Mouse (Mus musculus) central nervous system, embryonic 11.5 days (tissue): ENCODE data around the gene Il21. TPM values are rescaled to one million over a fixed set of nuclear protein-coding genes. Genes with fewer than 3 reads are reported as not detected.

ENCODE experiments used
- polyA plus RNA-seq: library from polyadenylated mRNA; depleted of rRNA; stranded (reverse); fragments of >200 nt; gene quantifications from 2 replicates; pipeline ENCODE4 v1.2.3, GENCODE M21; 2012; rRNA removed

Gene Il21
- not detected in 2 replicates for polyA plus RNA-seq

DNA sequence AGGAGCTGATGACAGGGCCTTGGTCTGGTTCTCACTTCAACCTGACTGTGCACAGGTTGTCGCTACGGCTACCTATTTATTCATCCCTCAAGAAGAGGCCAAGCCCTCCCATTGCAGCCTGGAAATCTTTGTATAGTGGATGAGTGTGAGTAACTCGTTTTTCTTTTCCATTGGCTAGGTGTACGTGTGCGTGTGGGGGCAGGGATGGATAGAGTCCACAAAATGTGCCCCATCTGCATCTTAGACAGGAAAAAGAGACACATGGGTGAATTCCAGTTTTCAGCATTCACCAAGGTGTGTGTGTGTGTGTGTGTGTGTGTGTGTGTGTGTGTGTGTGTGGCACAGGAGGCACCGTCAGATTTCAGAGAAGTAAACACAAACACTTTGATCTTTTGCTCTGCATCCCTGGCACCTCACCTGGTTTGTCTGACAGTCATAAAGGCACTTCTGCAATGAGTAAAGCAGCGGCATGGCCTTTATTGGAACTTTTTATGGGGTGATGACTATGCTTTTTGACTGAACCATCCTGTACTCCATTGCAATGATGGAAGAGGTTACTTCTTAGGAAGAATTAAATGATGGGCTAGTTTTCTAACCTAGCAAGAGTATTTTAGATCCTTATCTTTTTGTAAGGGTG, at the start of gene Il21:
Il21 (minus strand) TSS at position 51 of the 637 bp plus-strand sequence.

Other genes with a start within 250 kb of the Il21 start
- 0.43 and 0.55 TPM in 2 replicates for gene Adad1, start 169.1 kb downstream of the Il21 start, polyA plus RNA-seq
- 0.50 TPM in 1 of 2 replicates, not detected in the other for gene Il2, start 106.7 kb downstream of the Il21 start, polyA plus RNA-seq
- 4.7 and 7.3 TPM in 2 replicates for gene Bbs12, start 79.9 kb upstream of the Il21 start, polyA plus RNA-seq
- 2.6 and 2.9 TPM in 2 replicates for gene Cetn4, start 80.1 kb upstream of the Il21 start, polyA plus RNA-seq
- gene Fgf2, start 115.7 kb upstream of the Il21 start, polyA plus RNA-seq = 0.55 and 1.3 TPM in 2 replicates
- 21.4 and 32.5 TPM in 2 replicates for gene Spata5, start 187.3 kb upstream of the Il21 start, polyA plus RNA-seq
- 3.7 and 5.2 TPM in 2 replicates for gene Nudt6, start 187.6 kb upstream of the Il21 start, polyA plus RNA-seq